Mouse (Mus musculus) kidney, adult 2 months (tissue): ENCODE data around the gene Dop1b. TPM values are rescaled to one million over a fixed set of nuclear protein-coding genes. Genes with fewer than 3 reads are reported as not detected.

ENCODE experiments used
- DNase-seq: peaks from one replicate; pipeline ENCODE4 v3.0.0; 2021
- H3K27ac ChIP-seq: fragments of 200-500 bp; 2 replicates; pipeline ENCODE4 v1.5.1; 2012; ENCODE audit warnings: low read depth, low read length, control low read depth, inconsistent platforms; ENCODE audit not compliant: insufficient read depth
- H3K27me3 ChIP-seq: fragments of 200-500 bp; replicated peaks from 2 replicates; pipeline ENCODE4 v1.6.1; 2012; ENCODE audit warnings: mild to moderate bottlenecking, moderate library complexity, low read length, inconsistent platforms; ENCODE audit not compliant: control insufficient read depth, insufficient read depth
- H3K36me3 ChIP-seq: fragments of 200-500 bp; 2 replicates; pipeline ENCODE4 v1.6.1; 2012; ENCODE audit warnings: mild to moderate bottlenecking, moderate library complexity, low read length, inconsistent platforms; ENCODE audit not compliant: control insufficient read depth, insufficient read depth
- H3K4me1 ChIP-seq: fragments of 200-500 bp; 2 replicates; pipeline ENCODE4 v1.6.1; 2011; ENCODE audit warnings: low read length; ENCODE audit not compliant: control insufficient read depth, insufficient read depth
- H3K4me3 ChIP-seq: fragments of 200-500 bp; 2 replicates; pipeline ENCODE4 v1.5.1; 2011; ENCODE audit warnings: mild to moderate bottlenecking, low read depth, low read length, control low read depth; ENCODE audit not compliant: insufficient read depth
- CTCF ChIP-seq: fragments of 200-500 bp; conservative IDR thresholded peaks from 2 replicates; pipeline ENCODE4 v1.5.1; 2011; ENCODE audit warnings: low read depth, mild to moderate bottlenecking, control low read depth, low read length, moderate library complexity, mixed read lengths; ENCODE audit not compliant: insufficient read depth, insufficient read length
- POLR2A ChIP-seq: fragments of 200-500 bp; IDR thresholded peaks from one replicate; pipeline ENCODE4 v1.6.1; 2011; ENCODE audit warnings: low read depth, low read length, control low read depth
- WGBS: fragments of 180-500 bp; shearing (Covaris S2); methylation state at CpG from one replicate; pipeline ENCODE4 v1.1.7; 2018; 5-methylcytosine and 5-hydroxymethylcytosine counted together
- polyA plus RNA-seq: library from polyadenylated mRNA; depleted of rRNA; stranded (reverse); fragments of >200 nt; gene quantifications from 2 replicates; pipeline ENCODE4 v1.2.3, GENCODE M21; 2012

Dop1b gene
- polyA plus RNA-seq, 1 experiment, result 23.8 TPM

DNA sequence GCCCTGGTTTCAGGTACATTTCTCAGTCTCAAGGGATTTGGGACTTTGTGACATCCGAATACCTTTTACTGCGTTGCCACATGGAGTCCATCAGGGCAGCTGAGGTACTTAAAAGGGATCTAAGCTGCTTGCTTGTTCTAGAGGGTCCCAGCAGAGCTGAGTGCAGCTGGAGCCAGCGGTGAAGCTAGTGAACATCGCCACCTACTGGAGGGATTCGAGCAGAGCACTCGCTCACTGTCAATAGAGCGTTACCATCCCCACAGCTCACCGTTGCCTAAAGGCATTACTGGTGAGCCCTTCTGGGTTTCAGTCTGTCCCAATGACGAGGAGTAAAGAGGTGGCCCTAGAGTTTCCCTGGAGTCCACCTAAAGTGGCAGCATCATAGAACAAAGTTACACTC, 74.1 kb downstream of the Dop1b start:
- TF ChIP-seq CTCF, result peak; percentile 96
- TF ChIP-seq POLR2A, result no peak
- DNase-seq, result peak; percentile 64
- WGBS, result 10% methylated on average over 9 of the region's 9 CpGs
- H3K4me3 ChIP-seq, result no peak overlapping the region
- no peaks in the 10 kb centered on the region for H3K4me1 ChIP-seq
- H3K27ac ChIP-seq, result no peak overlapping the region
- H3K36me3 ChIP-seq, result no peaks in the 10 kb centered on the region; the same call in 1 of the 2 replicates
- H3K27me3 ChIP-seq, result no peaks in the 10 kb centered on the region

DNA sequence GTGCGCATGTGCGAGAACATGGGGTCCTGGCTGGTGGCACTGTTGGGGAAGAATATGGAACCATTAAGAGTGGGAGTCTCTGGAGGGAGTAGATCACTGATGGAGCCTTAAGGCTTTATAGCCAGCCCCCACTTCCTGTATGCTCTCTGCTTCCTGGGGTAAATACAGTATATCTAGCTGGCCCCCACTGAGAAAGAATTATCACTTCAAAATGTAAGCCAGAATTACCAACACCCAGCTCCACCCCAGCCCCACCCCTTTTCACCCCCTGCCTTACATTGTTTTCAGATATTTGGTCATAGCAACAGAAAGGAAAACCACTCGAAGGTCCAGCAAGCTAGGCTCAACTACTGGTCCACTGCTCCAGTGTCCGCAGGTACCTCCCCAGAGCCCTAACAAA, 76.7 kb downstream of the Dop1b start:
- WGBS, result 91% methylated on average over 4 of the region's 4 CpGs

DNA sequence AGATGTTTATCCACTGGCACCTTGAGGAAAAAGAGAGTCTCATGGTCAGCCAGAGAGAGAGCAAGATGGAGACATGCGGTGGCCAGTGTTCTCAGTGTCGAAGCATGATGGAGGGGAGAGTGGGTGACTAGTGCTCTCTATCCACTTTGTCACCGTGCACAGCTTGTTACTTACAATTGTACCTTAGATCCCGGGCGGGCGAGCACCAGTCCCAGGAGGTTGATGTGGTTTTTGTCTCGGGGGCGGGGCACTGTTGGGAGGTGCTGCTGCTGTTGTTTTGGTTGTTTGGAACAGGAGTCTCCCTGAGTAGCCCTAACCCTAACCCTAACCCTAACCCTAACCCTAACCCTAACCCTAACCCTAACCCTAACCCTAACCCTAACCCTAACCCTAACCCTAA, 77.2 kb downstream of the Dop1b start:
- Histone ChIP-seq H3K36me3 (no peaks in the 10 kb centered on the region; the same call in 1 of the 2 replicates), H3K4me3 (no peak overlapping the region), H3K4me1 (peaks cover 11% of the 10 kb centered on the region; the same call in 1 of the 2 replicates), H3K27me3 (no peaks in the 10 kb centered on the region), H3K27ac (no peak overlapping the region)
- DNase-seq, result no peak
- WGBS, result 96% methylated on average over 8 of the region's 8 CpGs
- TF ChIP-seq CTCF, result no peak
- TF ChIP-seq POLR2A, result no peak

More for the DNA sequence above, 76.7 kb downstream of the Dop1b start:
- Histone ChIP-seq H3K4me3 (no peak overlapping the region), H3K4me1 (peaks cover 9% of the 10 kb centered on the region; the same call in 1 of the 2 replicates), H3K36me3 (no peaks in the 10 kb centered on the region; the same call in 1 of the 2 replicates), H3K27ac (no peak overlapping the region), H3K27me3 (no peaks in the 10 kb centered on the region)
- TF ChIP-seq POLR2A, result no peak
- TF ChIP-seq CTCF, result no peak
- no peak for DNase-seq

DNA sequence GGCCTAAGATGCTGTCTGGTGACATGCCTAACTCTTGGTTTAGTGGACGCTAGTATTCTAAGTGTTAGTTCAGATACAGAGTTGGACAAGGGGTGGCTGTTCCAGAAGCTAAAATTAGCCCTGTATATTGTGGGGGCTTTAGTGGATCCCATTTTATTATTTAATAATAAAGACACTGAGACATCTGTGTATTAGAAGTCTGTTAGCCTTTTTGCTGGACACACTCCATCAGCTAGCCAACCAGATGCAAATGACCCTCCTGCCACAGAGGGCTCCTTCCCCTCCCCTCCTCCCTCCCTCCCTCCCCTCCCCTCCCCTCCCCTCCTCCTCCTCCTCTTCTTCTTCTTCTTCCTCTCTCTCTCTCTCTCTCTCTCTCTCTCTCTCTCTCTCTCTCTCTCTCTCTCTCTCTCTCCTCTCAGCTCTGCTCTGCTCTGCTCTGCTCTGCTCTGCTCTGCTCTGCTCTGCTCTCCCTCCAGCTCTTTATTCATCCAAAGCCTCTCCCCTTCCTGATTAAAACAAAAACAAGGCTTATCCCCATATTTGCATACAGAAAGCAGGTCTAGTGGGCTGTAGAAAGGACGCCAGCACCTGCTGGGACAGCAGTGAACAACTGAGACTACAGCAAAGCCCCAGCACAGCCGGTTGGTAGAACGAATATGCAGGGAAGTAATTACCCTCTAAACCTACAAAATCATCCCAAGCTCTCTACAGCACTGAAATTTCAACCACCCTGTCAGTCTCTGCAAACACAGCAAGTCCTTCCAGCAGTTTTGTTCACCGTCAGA, 78.5 kb downstream of the Dop1b start:
- WGBS, result 72% methylated on average over 5 of the region's 5 CpGs
- no peak for DNase-seq
- no peak overlapping the region for H3K27ac ChIP-seq

DNA sequence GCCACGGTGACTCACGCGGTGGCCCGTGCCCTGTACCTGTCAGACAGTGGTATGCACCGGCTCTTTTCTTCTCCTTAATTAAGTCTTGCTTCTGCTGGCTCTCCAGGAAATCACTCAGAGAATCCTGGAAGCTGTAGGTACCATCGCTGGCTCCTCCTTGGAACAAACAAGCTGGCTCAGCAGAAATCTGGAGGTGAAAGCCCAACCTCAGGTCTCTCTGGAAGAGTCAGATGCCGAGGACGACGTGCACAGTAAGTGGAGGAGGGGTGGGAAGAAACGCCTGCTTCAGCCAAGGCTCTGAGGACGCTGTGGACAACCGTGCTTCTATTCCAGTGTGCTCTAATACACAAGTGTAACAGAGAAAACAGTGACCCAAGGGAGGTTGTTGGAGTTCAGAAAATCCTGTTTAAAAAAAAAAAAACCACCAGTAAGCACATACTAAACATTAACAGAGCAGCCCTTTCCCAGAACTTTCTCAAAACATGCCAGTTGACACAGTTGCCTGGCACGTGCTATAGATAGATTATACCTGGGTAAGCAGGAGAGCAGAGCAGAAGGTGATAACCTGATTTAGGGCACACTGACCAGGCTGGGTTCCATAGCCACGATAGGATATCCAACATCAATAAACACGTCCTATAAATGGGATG, 81.4 kb downstream of the Dop1b start:
- Histone ChIP-seq H3K4me3 (no peak overlapping the region), H3K36me3 (no peaks in the 10 kb centered on the region), H3K27ac (no peak overlapping the region), H3K27me3 (no peaks in the 10 kb centered on the region), H3K4me1 (peaks cover 11% of the 10 kb centered on the region; the same call in 1 of the 2 replicates)
- DNase-seq, result peak; percentile 65
- 32% methylated on average over 15 of the region's 15 CpGs for WGBS
- TF ChIP-seq POLR2A (no peak), CTCF (no peak)

More for the DNA sequence above, 78.5 kb downstream of the Dop1b start:
- no peaks in the 10 kb centered on the region for H3K27me3 ChIP-seq
- no peaks in the 10 kb centered on the region for H3K36me3 ChIP-seq
- H3K4me3 ChIP-seq, result no peak overlapping the region
- TF ChIP-seq POLR2A (no peak), CTCF (no peak)
- H3K4me1 ChIP-seq, result peaks cover 11% of the 10 kb centered on the region; the same call in 1 of the 2 replicates

GRCm38 (mm10) chr16:93794845-93795244, 83.1 kb downstream of the Dop1b start:
- DNase-seq, result no peak
- TF ChIP-seq CTCF (no peak), POLR2A (no peak)
- no peak overlapping the region for H3K27ac ChIP-seq
- peaks cover 11% of the 10 kb centered on the region; the same call in 1 of the 2 replicates for H3K4me1 ChIP-seq
- no peak overlapping the region for H3K4me3 ChIP-seq
- 57% methylated on average over 5 of the region's 5 CpGs for WGBS
- no peaks in the 10 kb centered on the region for H3K27me3 ChIP-seq
- no peaks in the 10 kb centered on the region for H3K36me3 ChIP-seq

- no peak for DNase-seq
- TF ChIP-seq CTCF, result no peak
- TF ChIP-seq POLR2A, result no peak
- Histone ChIP-seq H3K4me3 (no peak overlapping the region), H3K27ac (no peak overlapping the region), H3K4me1 (peaks cover 11% of the 10 kb centered on the region; the same call in 1 of the 2 replicates), H3K36me3 (no peaks in the 10 kb centered on the region), H3K27me3 (no peaks in the 10 kb centered on the region)
- WGBS, result 94% methylated on average over 5 of the region's 5 CpGs
These were observed 83.7 kb downstream of the Dop1b start for GRCm38 (mm10) chr16:93795391-93795790.
